Mouse (Mus musculus) olfactory bulb, adult 2 months (tissue): ENCODE measurements around the gene Olfr67.

Source experiments
- CTCF ChIP-seq: fragments of 200-500 bp; IDR thresholded peaks from 2 replicates; pipeline ENCODE4 v1.5.1; 2012; ENCODE audit warnings: low read depth, mild to moderate bottlenecking, low read length, moderate library complexity; ENCODE audit not compliant: insufficient read depth
- POLR2A ChIP-seq: fragments of 200-500 bp; IDR thresholded peaks from 2 replicates; pipeline ENCODE4 v1.6.1; 2012; ENCODE audit warnings: mild to moderate bottlenecking, low read depth, low read length, moderate library complexity; ENCODE audit not compliant: insufficient read depth

DNA sequence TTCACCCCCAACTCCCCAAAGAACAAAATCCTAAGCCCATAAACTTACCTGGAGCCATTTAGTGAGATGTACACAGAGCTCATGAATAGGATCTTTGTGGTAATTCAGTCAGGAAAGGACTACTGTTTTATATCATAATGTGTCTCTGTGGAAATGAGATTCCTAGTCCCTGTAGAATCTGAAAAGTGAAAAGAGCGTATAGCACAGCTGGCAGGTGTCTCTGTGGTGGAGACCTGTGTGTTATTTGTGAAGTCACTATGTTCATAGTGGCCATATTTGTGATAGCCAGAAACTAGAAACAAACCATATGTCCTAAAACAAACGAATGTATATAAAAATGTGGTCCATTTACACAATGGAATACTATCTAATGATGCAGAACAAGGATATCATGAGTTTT lies 20.1 kb downstream of the Olfr67 start, which contains the start of gene Olfr69:
- no peak for TF ChIP-seq POLR2A
- no peak for TF ChIP-seq CTCF
